Mouse (Mus musculus) cerebellum, adult 2 months (tissue): Measurements from ENCODE around the gene Adamts17.

Experiments used
- CTCF ChIP-seq: fragments of 200-500 bp; IDR thresholded peaks from 2 replicates; pipeline ENCODE4 v1.5.1; 2011; ENCODE audit warnings: low read depth, mild to moderate bottlenecking, control low read depth, low read length, moderate library complexity, borderline replicate concordance; ENCODE audit not compliant: insufficient read depth
- POLR2A ChIP-seq: fragments of 200-500 bp; IDR thresholded peaks from 2 replicates; pipeline ENCODE4 v1.6.1; 2011; ENCODE audit warnings: low read length, control low read depth, borderline replicate concordance; ENCODE audit not compliant: insufficient read depth

DNA sequence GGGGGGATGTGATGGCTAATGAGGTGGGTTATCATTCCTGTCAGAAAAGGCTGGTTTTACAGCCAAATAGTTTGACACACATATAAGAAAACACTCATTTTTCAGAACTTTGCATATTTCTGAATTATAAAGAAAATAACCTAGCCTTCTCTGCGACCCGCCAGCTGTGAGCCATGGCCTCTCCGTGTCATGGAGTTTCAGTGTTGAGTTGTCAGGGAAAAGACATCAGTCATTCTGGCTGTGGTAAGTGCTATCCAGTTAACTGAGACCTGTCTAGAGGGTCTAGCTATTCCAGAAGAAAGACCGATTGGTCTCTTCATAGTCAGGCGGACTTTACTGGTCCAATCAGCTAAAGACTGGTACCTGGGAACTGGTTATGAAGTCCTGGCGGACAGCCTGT lies 205.7 kb downstream of the Adamts17 start:
- no peak for TF ChIP-seq CTCF
- no peak for TF ChIP-seq POLR2A
